Mouse (Mus musculus): ENCODE results near the gene Elane.
"Not testable (repeated sequence)": the region's sequence is repeated elsewhere in the genome, so short reads cannot be mapped to it uniquely, and the experiment has no call there.

Gene Elane

DNA sequence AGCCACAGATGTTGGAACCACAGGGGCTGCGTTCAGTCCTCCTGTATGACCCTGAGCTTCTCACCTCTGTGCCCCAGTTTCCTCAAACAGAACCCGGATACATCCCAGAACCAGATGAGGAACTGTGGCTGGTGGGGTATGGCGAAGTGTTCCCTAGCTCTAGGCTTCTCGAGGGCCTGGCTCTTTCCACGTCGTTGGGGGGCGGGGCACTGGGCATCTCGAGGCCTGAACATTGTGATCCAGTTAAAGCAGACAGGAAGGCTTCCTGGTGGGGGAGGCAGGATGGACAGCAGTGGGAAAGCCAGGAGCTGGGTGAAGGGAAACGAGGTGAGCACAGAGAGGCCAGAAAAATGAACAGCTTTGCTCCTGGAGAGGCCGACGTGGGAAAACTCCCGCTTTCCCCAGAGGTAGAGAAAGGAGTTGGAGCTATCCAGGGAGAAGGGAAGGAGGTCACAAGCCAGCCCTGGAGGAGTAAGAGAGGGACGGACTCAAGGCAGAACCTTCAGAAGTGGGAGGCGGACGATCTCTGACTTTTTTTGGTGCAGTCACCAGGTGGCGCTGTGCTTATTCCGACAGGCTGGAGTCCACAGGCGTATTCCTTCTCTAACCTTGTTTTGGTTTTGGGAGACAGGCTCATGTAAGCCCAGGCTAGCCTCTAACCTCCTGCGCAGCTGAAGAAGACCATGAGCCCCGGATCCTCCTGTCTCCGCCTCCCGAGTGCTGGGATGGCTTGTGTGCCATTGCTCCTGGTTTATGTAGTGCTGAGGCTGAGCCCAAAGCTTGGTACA lies 2.6 kb upstream of the Elane start:
- peak; percentile 87 to 93 for DNase-seq

DNA sequence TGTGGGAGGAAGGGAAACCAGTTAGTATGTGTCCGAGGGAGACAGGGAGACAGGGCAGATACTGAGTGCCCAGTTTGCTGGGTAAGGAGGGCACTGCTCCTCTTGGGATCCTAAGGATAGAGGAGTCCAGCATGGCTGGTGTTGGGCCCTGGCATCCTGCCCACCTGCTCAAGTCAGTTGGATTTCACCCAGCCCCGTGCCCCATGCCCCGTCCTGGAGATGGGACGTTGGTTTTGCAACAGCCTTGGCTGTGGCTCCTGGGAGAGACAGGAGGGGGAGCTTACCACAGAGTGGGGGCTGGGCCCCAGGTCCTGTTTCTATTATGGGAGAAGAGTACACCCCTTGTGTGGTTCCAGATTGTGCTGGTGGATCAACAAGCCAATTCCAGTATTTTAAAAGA lies 1.6 kb upstream of the Elane start:
- peak in 1 of 2 experiments; percentile 75 for DNase-seq

DNA sequence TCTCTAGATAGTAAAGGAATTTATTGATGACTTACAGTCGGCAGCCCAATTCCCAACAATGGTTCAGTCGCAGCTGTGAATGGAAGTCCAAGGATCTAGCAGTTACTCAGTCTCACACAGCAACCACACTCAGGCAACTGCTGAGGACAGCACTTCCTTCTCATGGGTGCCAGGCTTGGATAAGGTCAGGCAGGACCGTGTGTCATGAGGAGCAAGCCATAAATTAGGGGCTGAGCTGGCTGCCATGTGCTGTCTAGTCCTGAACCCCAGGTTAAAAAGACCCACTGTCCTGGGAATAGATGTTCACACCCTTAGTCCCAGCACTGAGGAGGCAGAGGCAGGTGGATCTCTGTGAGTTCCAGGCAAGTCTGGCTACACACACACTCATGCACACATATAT lies 1.1 kb upstream of the Elane start:
- DNase-seq = not testable (repeated sequence)

DNA sequence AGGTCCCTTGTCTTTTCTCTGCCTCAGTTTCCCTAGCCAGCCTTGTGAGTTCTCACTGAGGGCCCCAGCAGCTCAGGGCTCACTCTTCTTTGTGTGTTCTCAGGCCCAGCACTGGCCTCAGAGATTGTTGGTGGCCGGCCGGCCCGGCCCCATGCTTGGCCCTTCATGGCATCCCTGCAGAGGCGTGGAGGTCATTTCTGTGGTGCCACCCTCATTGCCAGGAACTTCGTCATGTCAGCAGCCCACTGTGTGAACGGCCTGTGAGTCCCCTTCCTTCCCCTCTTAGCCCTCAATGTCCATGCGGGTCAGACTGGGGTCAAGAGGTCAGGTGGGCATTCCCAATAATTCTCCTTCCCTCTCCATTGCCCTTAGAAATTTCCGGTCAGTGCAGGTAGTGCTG lies 564 bp downstream of the Elane start:
- no peak for DNase-seq

DNA sequence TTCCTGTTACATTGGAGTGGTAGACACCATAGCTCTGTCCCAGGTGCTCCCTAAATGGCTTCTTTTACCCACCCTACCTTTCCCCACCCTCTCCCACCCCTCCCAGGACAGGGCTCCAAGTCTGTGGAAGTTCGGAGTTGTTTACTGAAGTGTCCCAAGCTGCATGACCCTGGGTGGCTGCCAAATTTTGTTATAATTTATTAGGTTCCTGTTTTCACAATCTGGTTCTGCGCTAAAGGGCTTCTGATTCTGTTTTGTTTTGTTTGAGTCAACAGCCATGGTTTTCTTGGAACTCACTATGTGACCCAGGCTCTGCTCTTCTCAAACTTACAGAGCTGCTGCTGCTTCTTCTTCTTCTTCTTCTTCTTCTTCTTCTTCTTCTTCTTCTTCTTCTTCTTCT lies 3.3 kb downstream of the Elane start:
- DNase-seq = no peak

DNA sequence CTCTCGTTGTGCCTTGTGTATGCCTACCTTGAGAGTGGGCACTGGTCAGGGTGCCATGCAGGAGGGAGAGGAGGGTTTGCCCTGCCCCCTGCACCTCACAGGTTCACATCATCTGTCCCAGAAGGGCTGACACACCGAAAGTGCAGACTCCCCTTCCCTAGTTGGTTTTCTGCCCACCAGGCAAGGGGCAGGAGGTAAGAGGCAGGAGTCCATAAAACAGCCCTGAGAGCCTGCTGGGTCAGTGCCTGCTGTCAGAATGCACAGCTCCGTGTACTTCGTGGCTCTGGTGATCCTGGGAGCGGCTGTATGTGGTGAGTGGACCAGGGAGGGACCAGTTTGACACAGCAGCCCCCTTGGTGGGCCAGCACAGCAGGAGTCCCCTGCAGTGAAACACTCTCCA lies 4.6 kb downstream of the Elane start, which contains the start of gene Cfd:
Gene Cfd (plus strand): TSS at position 184 of the 400 bp plus-strand sequence.
- no peak for DNase-seq

DNA sequence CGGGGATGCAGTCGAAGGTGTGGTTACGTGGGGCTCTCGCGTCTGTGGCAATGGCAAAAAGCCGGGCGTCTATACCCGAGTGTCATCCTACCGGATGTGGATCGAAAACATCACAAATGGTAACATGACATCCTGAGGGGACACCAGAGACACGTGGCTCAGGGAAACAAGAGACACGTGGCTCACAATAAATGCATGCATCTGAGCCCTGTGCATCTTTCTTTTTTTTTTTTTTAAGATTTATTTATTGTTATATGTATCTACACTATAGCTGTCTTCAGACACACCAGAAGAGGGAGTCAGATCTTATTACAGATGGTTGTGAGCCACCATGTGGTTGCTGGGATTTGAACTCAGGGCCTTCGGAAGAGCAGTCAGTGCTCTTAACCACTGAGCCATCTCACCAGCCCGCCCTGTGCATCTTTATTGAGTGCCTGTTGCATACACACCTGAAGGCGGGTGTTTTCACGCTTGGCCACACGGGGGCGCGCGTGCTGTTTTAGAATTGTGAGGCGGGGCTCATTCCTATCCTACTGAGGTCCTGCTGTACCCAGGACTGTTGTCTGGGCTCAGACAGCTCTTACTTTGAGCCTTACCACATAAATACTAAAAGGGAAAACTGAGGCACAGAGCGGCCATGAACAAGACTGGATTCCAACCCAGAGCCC lies 6.5 kb downstream of the Elane start:
- peak; percentile 89 to 94 for DNase-seq

DNA sequence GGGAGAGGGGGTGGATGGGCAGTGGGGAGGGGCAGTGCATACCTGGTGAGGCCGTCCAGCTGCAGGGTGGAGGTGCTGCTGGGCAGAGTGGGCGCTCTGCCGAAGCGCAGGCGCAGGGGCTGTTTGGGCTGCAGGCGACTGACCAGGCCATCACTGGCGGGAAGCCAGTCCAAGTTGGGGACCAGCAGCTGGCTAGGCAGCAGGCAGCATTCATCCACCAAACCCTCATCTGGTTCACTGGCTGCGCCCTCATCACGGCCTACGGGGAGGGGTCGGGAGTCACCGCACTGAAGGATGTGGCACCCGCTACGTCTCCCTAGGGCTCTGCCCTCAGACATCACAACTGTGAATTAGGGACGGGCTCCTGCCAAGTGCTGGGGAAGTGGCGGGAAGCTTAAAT lies 10.3 kb downstream of the Elane start:
- DNase-seq = peak in 1 of 2 experiments; percentile 49

DNA sequence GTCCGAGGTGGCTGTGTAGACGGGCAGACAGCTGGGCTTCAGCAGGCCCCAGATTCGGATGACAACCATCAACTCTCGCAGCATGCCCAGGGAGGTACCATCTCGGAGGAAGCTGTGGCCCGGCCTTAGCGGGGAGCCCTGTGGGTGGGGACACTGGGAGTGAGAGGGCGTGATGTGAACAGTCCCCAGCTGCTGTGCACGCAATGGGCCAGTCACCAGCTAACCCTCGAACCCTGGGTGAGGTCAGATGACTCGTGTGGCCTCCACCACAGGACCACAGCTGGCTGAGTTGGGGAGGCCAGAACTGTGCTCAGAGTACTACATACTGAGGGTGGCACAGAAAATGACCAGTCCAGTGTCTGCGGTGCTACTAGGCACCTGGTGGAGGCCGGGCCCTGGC lies 10.8 kb downstream of the Elane start:
- no peak for DNase-seq

DNA sequence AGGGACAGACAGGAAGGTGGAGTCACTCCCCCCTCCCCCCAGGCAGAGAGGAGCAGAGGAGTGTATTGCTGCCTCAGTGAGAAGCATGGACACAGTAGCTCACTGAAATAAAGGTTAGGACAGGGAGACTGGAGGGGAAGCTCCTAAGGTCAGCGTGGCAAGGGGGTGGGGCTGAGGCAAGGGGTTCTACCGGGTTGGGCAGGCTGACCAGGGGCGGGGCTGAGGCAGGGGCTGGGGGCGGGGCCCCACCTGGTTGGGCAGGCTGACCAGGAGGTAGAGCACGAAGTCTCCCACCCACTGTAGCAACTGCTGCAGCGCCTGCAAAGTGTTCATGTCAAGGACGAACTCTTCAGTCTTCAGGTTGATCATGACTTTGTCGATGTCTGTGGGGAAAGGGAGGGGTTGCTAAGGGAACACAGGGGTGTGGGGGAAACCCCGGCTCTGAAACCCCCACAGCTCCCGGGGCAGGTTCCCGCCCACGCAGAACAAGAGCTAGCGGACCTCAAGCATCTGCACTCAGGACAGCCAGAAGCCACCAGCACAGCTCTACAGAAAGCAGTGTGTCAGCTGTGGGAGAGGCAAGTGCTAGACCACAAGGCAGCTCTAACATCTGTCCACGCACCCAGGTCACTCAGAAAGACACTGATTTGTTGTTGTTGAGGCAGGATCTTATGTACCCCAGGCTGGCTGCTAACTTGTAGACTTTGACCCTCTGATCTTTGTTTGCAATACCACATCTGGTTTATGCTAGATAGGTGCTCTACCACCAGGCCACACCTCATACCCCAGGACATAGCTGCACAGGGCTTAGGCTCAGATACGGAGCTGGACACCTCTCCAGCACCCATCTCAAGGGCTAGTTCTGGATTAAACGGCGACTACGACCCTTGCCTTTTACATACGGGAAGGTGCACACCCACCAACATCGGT lies 11.5 kb downstream of the Elane start:
- no peak for DNase-seq

DNA sequence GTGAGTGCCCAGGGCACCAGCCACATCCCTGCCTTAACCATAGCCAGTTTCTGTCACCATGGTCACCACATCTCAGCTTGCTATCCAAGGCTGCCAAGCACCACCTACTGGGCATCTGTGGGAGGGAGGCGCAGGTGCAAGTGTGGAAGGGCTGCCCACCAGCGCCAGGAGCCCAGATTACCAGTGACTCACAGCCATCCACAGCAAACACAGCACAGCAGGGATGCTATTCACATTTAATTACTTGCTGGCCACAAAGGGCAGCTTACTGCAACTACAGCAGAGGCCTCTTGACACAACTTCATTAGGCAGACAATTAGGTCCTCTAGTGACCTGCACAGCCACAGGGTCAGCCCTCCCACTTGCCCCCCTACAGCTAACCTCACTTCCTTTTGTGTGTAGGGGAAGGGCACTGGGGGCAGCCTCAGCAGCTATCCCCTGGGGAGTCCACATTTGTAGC lies 14.9 kb downstream of the Elane start:
- DNase-seq = peak; percentile 50 to 51

DNA sequence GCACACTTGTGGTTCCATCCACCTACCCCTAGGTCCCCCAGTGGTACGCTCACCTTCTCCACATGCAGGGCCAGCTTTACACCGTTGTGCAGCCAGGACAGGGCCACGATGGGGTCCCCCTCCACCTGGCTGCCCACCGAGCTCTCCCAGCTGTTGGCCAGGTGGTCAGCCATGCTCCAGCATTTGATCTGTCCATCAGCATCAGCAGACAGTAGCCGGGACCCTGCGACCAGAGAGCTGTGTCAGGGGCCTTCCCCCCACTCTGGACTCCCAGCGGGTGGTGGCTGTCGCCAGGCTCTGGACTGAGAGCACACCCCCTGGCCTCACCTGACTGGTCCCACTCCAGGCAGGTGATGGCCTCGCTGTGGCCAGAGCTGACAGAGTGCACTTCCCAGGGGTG lies 20.7 kb downstream of the Elane start:
- no peak for DNase-seq

DNA sequence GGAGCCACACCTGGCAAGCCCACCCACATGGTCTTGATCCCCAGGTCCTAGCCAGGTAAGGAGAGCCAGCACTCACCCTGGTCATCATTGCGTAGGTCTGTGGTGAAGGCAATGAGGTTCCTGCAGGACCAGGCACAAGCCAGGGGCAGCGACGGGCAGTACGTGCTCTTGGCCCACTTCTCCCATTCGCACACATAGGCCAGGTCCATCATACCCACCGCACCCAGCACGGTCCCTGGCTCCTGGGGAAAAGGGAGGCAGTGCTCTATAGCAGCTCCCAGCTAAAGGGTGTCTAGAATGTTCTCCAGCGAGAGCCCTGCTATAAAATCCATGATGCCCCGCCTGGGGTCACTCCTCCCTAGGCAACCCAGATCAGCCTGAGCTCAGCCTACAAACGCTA lies 21.4 kb downstream of the Elane start:
- DNase-seq = no peak

DNA sequence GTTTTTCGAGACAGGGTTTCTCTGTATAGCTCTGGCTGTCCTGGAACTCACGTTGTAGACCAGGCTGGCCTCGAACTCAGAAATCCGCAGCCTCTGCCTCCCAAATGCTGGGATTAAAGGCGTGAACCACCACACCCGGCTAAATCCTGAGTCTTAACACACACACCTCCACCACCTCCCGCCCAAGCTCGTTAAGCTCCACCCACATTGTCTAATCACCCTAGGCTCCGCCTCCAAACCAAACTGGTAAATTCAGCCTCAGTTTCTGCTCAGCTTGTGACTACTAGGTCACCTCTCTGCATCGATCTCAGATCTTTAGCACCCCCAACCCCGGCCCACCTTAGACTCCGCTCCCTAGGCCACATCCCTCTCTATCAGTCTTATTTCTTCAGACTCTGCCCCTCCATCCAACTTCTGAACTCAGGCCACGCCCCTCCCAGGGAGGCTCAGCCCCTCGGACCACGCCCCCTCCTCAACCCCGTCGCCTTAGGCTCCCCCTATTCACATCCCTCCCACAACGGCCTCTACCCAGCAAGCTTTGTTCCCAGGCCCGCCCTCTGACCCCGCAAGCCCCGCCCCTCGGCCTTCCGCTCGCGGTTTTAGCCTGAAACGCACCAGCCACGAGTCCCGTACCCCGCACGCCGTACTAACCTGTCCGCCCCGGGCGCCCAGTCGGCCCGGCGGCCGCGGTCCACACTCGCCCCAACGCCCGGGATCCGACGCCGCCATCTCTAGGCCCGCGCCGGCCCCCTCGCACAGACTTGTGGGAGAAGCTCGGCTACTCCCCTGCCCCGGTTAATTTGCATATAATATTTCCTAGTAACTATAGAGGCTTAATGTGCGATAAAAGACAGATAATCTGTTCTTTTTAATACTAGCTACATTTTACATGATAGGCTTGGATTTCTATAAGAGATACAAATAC lies 22.4 kb downstream of the Elane start, which contains the start of gene Med16:
Gene Med16 (minus strand): TSS at position 757 of the 925 bp plus-strand sequence.
- DNase-seq = peak; percentile 95 to 96

DNA sequence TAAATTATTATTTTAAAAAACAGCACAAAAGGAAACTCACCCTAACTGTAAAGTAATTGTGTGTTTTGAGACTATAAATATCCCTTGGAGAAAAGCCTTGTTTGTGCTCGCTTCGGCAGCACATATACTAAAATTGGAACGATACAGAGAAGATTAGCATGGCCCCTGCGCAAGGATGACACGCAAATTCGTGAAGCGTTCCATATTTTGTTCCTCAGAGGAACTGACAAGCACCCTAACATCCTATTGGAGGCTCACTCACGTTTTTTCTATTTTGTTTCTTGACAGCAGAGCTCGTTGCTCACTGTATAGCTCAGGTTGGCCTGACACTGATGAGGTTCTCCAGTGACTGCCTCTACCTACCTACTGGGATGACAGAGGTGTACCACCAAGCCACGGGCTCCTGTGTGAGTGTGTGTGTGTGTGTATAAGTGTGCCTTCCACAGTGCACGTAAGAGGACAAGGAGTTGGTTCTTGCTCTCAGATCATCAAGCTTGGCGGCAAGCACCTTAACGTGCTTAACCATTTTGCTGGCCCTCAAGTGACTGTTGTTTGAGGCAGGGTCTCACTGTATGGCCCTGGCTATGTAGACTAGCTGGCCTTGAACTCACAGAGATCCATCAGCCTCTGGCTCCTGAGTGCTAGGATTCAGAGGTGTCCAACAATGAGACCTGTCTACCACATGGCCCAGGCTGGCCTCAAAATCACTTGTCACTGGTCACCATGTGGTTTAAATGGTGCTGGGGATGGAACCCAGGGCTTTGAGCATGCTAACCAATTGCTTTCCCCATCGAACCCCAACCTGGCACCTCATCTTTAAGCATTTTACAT lies 23.3 kb downstream of the Elane start:
- peak in 1 of 2 experiments; percentile 67 for DNase-seq

DNA sequence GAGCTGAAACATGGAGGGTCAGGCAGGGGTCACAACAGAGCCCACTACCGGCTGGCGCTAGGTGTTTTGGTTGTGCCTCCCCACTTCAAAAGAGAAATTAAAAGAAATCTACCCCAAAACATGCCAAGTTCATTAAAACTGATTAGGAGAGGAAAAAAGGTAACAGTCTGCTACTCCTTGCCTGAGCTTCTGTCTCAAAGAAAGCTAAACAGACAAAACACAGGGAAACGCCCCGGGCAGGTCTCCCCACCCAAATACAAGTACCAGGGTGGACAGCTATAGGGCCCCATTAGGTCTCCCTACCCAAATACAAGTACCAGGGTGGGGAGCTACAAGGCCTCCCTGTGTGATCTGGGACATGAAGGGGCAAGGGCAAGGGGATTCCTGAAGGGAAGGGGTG lies 24.5 kb downstream of the Elane start, which contains the start of gene Gm26602:
Gene Gm26602 (plus strand): TSS at position 301 of the 400 bp plus-strand sequence.
- no peak for DNase-seq

DNA sequence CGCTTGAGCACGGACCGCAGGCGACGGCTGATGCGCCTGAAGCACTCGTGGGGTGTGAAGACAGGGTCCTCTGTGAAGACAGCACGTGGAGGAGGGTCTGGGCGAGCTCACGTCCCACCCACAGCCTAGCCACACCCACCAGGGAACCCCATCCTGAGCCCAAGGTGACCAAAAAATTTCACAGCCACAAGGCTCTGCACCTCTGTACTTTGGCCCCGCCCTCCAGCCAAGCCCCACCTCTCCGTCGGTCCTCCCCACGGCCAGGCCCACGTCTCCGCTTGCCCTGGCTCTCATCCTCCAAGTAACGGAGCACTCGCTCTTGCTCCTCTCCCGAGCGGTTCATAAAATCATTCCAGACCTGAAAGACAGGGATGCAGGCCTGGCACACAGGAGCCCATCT lies 26.4 kb downstream of the Elane start:
- no peak for DNase-seq

DNA sequence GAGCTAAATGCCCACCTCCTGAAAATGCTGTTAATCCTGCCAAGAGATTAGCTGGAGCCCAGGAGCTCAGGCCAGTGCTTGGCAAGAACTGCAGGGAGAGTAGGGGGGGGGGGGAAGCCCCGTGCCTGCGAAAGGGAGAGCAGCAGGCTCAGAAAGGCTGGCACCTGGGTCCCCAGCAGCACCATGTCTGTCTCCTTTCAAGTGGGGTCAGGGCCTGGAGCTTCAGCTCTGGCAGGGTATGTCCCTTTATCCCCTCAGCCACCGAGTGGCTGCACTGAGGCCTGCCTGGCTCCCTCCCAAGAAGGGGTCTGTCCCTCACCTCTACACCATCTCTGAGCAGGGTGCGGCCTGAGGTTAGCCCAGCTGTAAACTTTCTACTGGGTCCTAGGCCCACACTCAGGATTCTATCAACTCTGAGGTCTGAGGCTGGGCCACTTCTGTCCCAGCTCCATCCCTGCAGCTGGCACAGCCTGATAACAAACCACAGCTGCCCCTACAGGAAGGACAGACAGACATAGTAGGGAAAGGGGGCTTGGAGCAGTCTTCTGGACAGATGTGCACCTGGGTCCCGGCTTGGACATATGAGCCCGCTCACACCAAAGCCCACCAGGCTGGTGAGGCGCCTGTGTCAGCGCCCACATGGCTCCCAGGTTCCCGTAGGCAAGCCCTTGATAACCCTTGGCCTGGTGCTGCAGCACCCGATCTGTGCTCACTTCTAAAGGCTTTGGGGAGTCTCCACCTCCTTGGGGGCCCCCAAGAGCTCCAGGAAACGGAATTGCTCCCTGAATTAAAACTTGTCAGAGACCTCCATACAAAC lies 28.3 kb downstream of the Elane start:
- peak; percentile 25 to 51 for DNase-seq

DNA sequence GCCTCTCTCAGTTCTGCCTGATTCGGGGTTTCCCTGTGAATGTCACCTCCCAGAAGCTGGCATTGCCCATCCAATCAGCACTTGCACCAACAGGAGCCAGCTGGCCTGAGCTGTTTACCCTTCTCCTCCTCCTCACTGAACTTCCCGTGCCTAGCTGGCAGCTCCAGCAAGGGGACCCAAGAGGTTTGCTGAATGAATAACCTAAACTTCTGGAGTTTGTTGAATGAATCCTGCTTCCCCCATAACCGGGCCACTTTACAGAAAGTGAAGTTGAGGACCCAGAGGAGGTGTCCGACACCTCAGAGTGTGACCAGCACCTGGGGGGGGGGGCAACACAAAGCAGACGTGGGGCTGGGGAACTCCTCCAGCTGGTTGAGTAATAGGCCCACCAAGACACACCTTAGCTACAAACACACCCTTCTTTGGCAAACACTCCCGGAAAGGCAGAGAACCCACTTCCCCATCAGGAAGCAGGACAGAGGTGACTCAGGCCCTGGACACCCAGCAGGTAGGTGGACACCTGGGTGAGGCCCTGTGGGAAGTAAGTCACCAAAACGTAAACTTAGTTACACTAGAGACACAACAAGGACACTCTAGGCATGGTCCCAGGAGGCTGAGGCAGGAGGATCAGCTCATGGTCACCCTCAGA lies 29.0 kb downstream of the Elane start:
- peak; percentile 20 to 25 for DNase-seq
